Mouse (Mus musculus) cortical plate, adult 2 months (tissue): ENCODE results near the gene Vill. TPM values are rescaled to one million over a fixed set of nuclear protein-coding genes. Genes with fewer than 3 reads are reported as not detected.

ENCODE experiments used
- H3K27ac ChIP-seq: fragments of 200-500 bp; 2 replicates; pipeline ENCODE4 v1.5.1; 2012; ENCODE audit warnings: low read length, control low read depth, inconsistent platforms; ENCODE audit not compliant: insufficient read depth
- H3K4me1 ChIP-seq: fragments of 200-500 bp; 2 replicates; pipeline ENCODE4 v1.6.1; 2011; ENCODE audit warnings: low read length; ENCODE audit not compliant: control insufficient read depth, insufficient read depth
- H3K4me3 ChIP-seq: fragments of 200-500 bp; 2 replicates; pipeline ENCODE4 v1.5.1; 2011; ENCODE audit warnings: mild to moderate bottlenecking, low read length, control low read depth; ENCODE audit not compliant: insufficient read depth
- CTCF ChIP-seq: fragments of 200-500 bp; IDR thresholded peaks from 2 replicates; pipeline ENCODE4 v1.5.1; 2011; ENCODE audit warnings: mild to moderate bottlenecking, control low read depth, low read length; ENCODE audit not compliant: insufficient read depth; ENCODE audit errors: extremely low read depth
- POLR2A ChIP-seq: fragments of 200-500 bp; IDR thresholded peaks from 2 replicates; pipeline ENCODE4 v1.6.1; 2011; ENCODE audit warnings: mild to moderate bottlenecking, low read length, control low read depth; ENCODE audit not compliant: insufficient read depth; ENCODE audit errors: extremely low read depth
- polyA plus RNA-seq: library from polyadenylated mRNA; depleted of rRNA; stranded (reverse); fragments of >200 nt; gene quantifications from 2 replicates; pipeline ENCODE4 v1.2.3, GENCODE M21; 2012

Vill gene
- polyA plus RNA-seq, 1 experiment, result 19.4 TPM

DNA sequence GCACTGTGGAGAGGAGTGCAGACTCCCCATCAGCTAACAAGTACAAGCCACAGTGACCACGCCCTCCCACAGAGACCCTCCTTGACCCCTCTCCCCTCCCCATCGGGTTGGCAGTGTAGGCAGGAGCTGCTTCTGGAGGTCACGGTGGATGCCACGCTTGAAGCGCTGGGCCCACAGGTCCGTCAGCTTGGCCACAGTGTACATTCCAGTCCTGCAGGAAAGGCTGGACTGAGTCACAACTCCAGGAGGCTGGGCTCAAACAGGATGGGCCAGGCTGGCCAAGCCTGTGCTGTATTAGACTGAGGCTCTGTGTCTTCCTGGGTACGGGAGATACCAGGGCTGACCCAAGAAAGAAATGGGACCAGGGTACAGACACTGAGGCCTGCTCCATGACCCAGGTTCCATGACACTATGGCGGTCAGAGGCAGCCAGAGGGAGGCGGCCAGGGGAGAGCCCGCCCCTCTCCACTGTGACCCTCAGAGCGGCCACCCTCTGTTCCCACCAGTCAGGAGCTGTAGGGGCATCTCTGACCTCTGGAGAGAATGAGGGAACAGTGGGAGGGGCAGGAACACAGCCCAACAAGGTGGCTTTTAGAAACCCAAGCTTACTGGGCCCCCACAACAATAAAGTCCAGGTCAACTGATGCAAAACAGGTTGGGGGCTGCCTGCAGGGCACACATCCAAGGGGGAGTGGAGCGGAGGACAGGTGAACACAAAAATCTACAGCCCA lies 39.2 kb downstream of the Vill start:
- TF ChIP-seq POLR2A, result no peak
- TF ChIP-seq CTCF, result no peak
- no peak overlapping the region for H3K27ac ChIP-seq
- H3K4me1 ChIP-seq, result peaks cover 7% of the 10 kb centered on the region; the same call in 1 of the 2 replicates
- H3K4me3 ChIP-seq, result peak overlapping the region; percentile 53; the same call in 1 of the 2 replicates

DNA sequence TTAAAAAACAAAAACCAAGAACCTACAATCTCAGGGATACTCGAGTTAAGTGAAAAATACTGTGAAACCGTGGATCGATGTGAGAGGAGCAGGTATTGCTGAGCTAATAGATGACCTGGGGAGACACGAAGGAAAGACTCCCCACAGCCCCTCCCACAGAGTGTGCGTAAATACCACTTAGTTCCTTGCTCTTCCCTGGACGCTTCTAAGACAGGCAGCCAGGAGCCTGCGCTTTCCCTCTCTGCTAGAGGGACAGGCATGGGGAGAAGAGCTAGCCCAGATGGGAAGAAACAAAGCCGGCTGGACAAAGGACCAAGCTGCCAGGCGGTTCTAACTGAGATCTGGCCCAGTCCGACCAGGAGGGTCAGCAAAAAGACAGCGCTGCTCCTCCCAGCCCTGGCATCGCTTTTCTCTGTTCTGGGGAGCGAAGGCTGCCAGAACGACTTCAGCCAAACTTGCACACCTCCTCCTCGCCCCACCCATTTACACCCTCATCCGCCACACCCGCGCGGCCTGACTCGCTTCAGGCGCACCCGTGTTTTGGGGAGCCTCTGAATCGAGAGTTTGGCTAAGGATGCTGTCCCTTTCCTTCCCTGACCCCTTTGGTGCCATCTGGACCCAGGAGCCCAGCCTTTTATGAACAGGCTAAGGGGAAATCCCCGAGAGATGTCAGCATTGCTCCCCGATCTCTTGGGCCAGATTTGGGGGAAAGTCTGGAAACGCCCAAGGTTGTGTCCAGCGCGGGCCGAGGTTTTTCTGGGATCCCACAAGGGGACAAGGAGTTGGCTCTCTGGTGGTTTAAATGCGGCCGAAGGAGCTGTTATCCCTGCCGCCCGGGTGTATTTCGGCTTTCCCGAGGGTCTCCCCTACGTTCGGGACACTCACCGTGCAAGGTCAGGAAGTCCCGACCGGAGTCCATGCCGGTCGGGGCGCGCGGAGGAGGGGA lies 40.2 kb downstream of the Vill start:
- TF ChIP-seq CTCF (no peak), POLR2A (no peak)
- peak overlapping the region; percentile 53 for H3K4me3 ChIP-seq
- H3K4me1 ChIP-seq, result peaks cover 5% of the 10 kb centered on the region; the same call in 1 of the 2 replicates
- peak overlapping the region; percentile 73 for H3K27ac ChIP-seq

DNA sequence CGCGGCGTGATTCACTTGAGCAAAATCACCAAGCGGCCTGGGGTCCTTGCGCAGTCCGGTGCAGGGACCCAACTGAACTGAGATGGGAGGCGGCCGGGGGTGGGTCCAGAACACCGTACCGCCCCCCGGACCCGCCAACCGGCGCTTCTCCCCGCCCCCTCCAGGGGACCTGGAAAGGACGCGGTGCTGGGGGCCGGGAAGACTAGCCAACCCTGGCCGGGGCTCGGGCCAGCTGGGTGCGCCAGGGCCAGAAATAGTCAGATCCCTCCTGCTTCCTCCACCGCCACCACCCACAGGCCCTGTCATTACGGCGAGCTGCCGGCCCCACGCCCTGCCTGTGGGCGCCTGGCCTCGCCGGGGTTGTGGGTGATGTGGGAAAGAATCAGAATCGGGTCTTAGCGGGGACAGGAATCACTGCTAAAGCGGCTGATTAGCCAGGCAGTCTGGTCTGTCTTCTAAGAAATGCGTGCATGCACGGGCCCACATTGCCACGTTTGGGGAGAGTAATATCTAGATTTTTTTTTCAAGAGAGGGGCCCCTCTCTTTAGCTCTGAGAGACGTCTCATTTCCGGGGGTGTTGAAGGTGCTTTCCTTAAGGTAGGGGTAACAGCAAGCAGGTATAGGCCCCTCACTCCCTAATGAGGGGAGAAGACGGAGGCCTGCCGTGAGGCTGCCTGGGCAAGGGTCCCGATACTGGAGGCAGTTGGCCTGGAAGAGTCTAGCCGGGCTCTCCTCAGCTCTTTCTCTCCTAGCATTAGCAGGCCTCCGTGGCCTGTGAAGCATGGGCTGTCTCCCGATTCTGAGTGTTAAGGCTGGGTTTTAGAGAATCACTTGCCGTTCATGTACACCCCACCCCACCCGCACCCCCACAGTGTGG lies 41.1 kb downstream of the Vill start, which contains the start of gene Plcd1:
Gene Plcd1, minus strand, starts transcription at position 84 of the 877 bp plus-strand sequence.
- peak within 1 kb of the TSS; percentile 53 for H3K4me3 ChIP-seq
- peak within 1 kb of the TSS; percentile 73 for H3K27ac ChIP-seq
- peaks cover 4% of the 10 kb centered on the region; the same call in 1 of the 2 replicates for H3K4me1 ChIP-seq
- TF ChIP-seq POLR2A (0 out of 2 replicates have a peak, but pooled peaks have one; percentile 22), CTCF (no peak)

DNA sequence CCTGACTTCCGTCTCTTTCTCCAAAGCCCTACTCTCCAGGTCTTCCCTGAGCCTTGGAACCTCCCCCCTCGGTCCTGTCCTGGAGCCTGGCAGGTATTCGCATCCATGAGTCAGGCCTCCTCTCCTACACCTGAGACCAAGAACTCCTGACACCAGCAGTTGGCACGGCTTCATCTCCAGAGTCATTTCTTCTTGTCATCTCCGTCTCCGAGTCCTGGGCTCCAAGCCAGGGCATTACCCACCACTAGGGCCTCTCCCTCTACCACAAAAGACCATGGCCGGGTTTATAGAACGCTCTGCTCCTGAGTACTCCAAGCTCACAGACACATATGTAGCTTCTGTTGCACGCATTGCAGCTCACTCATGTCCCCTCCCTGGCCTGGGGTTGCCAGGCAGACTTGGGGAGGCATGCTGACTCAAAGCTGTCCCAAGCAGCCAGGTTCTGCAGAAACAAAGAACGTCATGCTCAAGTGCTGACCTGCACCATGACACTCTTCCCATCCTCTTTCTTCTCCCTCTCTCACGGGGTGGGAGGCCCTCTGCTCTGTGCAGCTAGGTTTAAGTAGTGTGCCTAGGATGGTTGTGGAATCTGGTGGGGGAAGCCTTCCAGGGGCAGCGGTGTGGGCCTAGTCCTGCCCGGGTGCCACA lies 42.0 kb downstream of the Vill start:
- TF ChIP-seq POLR2A (no peak), CTCF (no peak)
- Histone ChIP-seq H3K27ac (no peak overlapping the region), H3K4me1 (peaks cover 3% of the 10 kb centered on the region; the same call in 1 of the 2 replicates), H3K4me3 (no peak overlapping the region)

DNA sequence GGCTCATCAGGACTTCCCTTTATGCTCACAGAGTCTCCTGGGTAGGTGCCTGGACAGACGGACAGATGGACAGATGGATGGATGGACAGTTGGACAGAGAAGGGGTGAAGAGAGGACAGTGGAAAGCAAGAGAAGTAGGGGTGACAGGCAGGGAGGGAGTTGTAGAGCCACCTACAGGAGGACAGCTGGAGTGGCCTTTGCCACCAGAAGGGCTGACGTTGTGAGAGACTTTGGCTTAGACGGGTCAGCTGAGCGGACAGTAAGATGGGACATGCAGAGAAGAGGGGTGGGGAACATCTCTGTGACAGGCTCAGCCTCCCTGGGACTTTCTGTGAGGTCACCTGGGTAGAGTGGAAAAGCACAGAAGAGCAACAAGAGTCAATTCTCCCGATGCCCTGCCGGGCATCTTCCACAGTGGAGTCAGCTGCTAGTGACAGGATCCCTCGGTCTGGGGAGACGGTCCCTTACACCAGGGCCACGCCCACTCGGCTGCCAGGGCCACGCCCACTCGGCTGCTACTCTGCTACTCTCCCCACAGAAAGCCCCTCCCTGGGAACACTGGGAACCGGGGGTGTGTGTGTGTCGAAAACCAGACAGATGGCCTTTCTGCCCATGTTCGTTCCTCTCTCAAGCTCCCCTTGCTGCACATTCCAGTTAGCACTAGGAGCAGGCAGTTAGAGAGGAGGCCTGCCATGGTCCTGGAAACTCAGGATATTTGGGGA lies 47.8 kb downstream of the Vill start:
- no peak for TF ChIP-seq CTCF
- TF ChIP-seq POLR2A, result no peak
- peaks cover 2% of the 10 kb centered on the region; the same call in 1 of the 2 replicates for H3K4me1 ChIP-seq
- H3K27ac ChIP-seq, result no peak overlapping the region
- H3K4me3 ChIP-seq, result no peak overlapping the region

DNA sequence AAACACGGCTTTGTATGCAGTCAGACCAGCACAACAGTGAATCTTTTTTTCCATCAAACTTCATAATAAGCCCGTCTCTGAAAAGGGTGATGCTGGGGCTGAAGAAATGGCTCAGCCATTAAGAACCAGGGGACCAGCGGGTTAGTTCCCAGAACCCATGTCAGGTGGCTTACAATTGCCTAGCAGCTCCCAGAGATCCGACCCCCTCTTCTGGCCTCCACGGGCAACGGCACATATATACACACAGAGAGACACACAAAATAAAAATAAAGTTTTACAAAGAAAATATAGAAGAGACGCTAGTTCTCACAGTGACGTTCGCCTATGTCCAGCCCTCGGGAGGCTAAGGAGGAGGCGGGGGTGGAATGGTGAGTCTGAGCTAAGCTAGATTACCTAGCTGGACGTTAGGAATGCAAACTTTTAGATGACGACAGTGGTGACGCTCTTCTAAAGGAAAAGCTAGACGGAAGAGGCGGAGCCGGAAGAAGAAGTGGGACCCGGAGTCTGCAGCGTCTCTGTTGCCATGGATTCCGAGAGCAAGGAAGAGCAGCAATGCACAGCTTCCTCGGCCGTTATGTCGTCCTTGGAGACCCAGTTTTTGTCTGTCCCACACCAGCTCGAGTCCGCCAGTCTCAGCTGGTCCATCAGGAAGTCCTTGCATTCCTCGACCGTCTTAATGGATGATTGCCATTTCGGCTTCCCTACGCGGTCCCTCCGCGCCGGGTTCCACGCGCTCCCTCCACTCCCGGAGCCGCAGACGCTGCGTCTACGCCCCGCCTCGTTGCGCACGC lies 49.6 kb downstream of the Vill start, which contains the start of gene Dlec1:
Gene Dlec1, plus strand, starts transcription at position 487 of the 791 bp plus-strand sequence.
- Histone ChIP-seq H3K27ac (no peak within 1 kb of the TSS), H3K4me1 (peaks cover 2% of the 10 kb centered on the region; the same call in 1 of the 2 replicates)
- TF ChIP-seq POLR2A, result peak; percentile 62
- TF ChIP-seq CTCF, result 0 out of 2 replicates have a peak, but pooled peaks have one; percentile 15

DNA sequence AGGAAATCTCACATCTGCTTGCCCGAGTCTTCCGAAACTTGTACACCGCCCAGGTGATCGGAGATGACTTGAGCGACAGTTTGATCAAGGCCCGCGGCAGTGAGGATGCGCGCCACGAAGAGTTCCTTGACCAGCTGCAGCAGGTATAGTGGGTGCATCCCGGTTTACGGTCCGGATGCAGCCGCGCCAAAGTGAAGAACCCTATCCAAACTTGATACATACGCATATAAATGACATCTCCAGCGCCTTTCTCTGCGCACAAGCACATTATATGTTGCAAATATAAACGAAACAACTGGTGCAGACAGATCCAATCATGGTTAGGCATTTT lies 50.2 kb downstream of the Vill start:
- Histone ChIP-seq H3K27ac (no peak overlapping the region), H3K4me3 (peak overlapping the region; percentile 53), H3K4me1 (peaks cover 2% of the 10 kb centered on the region; the same call in 1 of the 2 replicates)
- no peak for TF ChIP-seq CTCF
- no peak for TF ChIP-seq POLR2A

More for the DNA sequence above, 49.6 kb downstream of the Vill start, which contains the start of gene Dlec1:
- peak within 1 kb of the TSS; percentile 53 for H3K4me3 ChIP-seq
